ENCODE assay signal across 13 mouse cellular contexts in the genomic region with DNA sequence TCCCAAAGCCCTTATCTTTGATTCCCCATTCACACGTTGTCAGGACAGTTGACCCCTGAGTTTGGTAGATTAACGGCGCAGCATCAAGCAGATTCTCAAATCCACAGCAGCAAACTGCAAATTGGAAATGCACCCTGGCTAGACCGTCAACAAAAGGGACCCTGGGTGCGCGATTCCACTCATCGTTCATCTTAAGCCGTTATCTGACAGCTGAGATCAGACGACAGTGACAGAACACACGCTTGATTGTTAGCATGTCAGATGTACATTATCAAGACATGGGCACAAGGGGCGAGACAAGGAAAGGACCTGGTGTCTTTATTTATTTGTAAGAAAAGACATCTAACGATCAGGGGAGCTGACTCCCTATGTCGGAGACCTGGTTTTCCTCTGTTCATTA. TPM values are rescaled to one million over a fixed set of nuclear protein-coding genes. Genes with fewer than 3 reads are reported as not detected.
DNase-seq lines count a peak whose midpoint lies in the region; ATAC-seq and TF ChIP-seq lines count a peak whose summit lies in the region.
"Had no signal": no experiment of that assay in that cellular context is flagged by ENCODE, and none has a peak within 500 bp of the region (broad histone marks: within the 10 kb centered on the region; RNA-seq: fewer than 3 reads in every experiment).

No protein-coding gene starts in this region.

- intact Hi-C loops in heart, postnatal 25 days (cut with DNase I): no loop called here

- 26% methylated on average over 13 of the region's 13 CpGs for WGBS in heart, embryonic 15.5 days
- 28% methylated on average over 13 of the region's 13 CpGs for WGBS in stomach, embryonic 15.5 days
- WGBS in stomach, postnatal 0 days: 29% methylated on average over 13 of the region's 13 CpGs
- 44% methylated on average over 13 of the region's 13 CpGs for WGBS in hindbrain, embryonic 15.5 days
- WGBS in stomach, embryonic 16.5 days: 26% methylated on average over 13 of the region's 13 CpGs

- no peaks in the 10 kb centered on the region for H3K9me3 ChIP-seq in heart, embryonic 15.5 days (replicated peaks)
- H3K9me3 ChIP-seq in stomach, embryonic 15.5 days: no peaks in the 10 kb centered on the region
- no peaks in the 10 kb centered on the region for H3K9me3 ChIP-seq in stomach, postnatal 0 days (ENCODE audit: control insufficient read depth, low read length)
- H3K9me3 ChIP-seq in hindbrain, embryonic 15.5 days: no peaks in the 10 kb centered on the region
- H3K9me3 ChIP-seq in stomach, embryonic 16.5 days (replicated peaks; ENCODE audit: control insufficient read depth, low read length): no peaks in the 10 kb centered on the region
- H3K9me3 ChIP-seq: limb, embryonic 15.5 days; neural tube, embryonic 12.5 days had no signal

- no peak for DNase-seq in heart, postnatal 25 days (ENCODE audit: low spot score)
- DNase-seq in stomach, postnatal 0 days (ENCODE audit: low spot score): no peak
- DNase-seq in thymus, postnatal 10 days (ENCODE audit: low spot score in 2 of 2): no peak
- DNase-seq: adrenal gland, postnatal 10 days; cerebellum, adult 2 months had no signal

- 0 out of 2 replicates have a peak overlapping the region, but pooled peaks have one; percentile 2 for H3K4me3 ChIP-seq in heart, embryonic 15.5 days
- H3K4me3 ChIP-seq in stomach, embryonic 15.5 days (replicated peaks): no peak overlapping the region
- H3K4me3 ChIP-seq in stomach, postnatal 0 days (ENCODE audit: low read depth, low read length): no peak overlapping the region
- H3K4me3 ChIP-seq in hindbrain, embryonic 15.5 days: peak overlapping the region; percentile 23
- no peak overlapping the region for H3K4me3 ChIP-seq in stomach, embryonic 16.5 days (replicated peaks; ENCODE audit: low read length)
- H3K4me3 ChIP-seq: limb, embryonic 15.5 days; neural tube, embryonic 12.5 days had no signal

- no peak for ATAC-seq in heart, embryonic 15.5 days (replicated peaks; ENCODE audit: insufficient number of reproducible peaks, insufficient read depth, low FRiP score, low read depth)
- ATAC-seq in stomach, embryonic 15.5 days (ENCODE audit: insufficient read depth, low FRiP score, low read depth): no peak
- no peak for ATAC-seq in stomach, postnatal 0 days (ENCODE audit: low FRiP score, low TSS enrichment)
- no peak for ATAC-seq in hindbrain, embryonic 15.5 days (ENCODE audit: low FRiP score, low read depth)
- no peak for ATAC-seq in stomach, embryonic 16.5 days (ENCODE audit: insufficient read depth, low FRiP score)
- no peak for ATAC-seq in granulocyte monocyte progenitor cell, adult 5-6 weeks (replicated peaks; ENCODE audit: poor library complexity, severe bottlenecking)

- no peaks in the 10 kb centered on the region for H3K4me1 ChIP-seq in heart, embryonic 15.5 days (replicated peaks)
- no peaks in the 10 kb centered on the region for H3K4me1 ChIP-seq in stomach, embryonic 15.5 days
- no peaks in the 10 kb centered on the region for H3K4me1 ChIP-seq in stomach, postnatal 0 days (replicated peaks; ENCODE audit: control insufficient read depth, insufficient read depth)
- H3K4me1 ChIP-seq in hindbrain, embryonic 15.5 days (replicated peaks): no peaks in the 10 kb centered on the region
- H3K4me1 ChIP-seq in stomach, embryonic 16.5 days (ENCODE audit: control insufficient read depth, insufficient read depth, low read length): no peaks in the 10 kb centered on the region
- H3K4me1 ChIP-seq: limb, embryonic 15.5 days; neural tube, embryonic 12.5 days had no signal

- H3K27me3 ChIP-seq in heart, embryonic 15.5 days: no peaks in the 10 kb centered on the region
- no peaks in the 10 kb centered on the region for H3K27me3 ChIP-seq in stomach, embryonic 15.5 days (replicated peaks)
- no peaks in the 10 kb centered on the region for H3K27me3 ChIP-seq in stomach, postnatal 0 days (ENCODE audit: control insufficient read depth, insufficient read depth, low read length)
- no peaks in the 10 kb centered on the region for H3K27me3 ChIP-seq in hindbrain, embryonic 15.5 days
- no peaks in the 10 kb centered on the region for H3K27me3 ChIP-seq in stomach, embryonic 16.5 days (ENCODE audit: control insufficient read depth, insufficient read depth, low read length)
- H3K27me3 ChIP-seq: limb, embryonic 15.5 days; neural tube, embryonic 12.5 days had no signal

- no peak overlapping the region for H3K9ac ChIP-seq in heart, embryonic 15.5 days
- no peak overlapping the region for H3K9ac ChIP-seq in stomach, embryonic 15.5 days
- no peak overlapping the region for H3K9ac ChIP-seq in stomach, postnatal 0 days (ENCODE audit: low read length)
- no peak overlapping the region for H3K9ac ChIP-seq in hindbrain, embryonic 15.5 days
- H3K9ac ChIP-seq in stomach, embryonic 16.5 days (ENCODE audit: low read length): no peak overlapping the region
- H3K9ac ChIP-seq: limb, embryonic 15.5 days; neural tube, embryonic 12.5 days had no signal

- no peaks in the 10 kb centered on the region for H3K36me3 ChIP-seq in heart, embryonic 15.5 days
- no peaks in the 10 kb centered on the region for H3K36me3 ChIP-seq in stomach, embryonic 15.5 days
- H3K36me3 ChIP-seq in stomach, postnatal 0 days (ENCODE audit: control insufficient read depth, insufficient read depth, low read length): no peaks in the 10 kb centered on the region
- H3K36me3 ChIP-seq in hindbrain, embryonic 15.5 days: no peaks in the 10 kb centered on the region
- H3K36me3 ChIP-seq in stomach, embryonic 16.5 days (ENCODE audit: control insufficient read depth, insufficient read depth, low read length): no peaks in the 10 kb centered on the region
- H3K36me3 ChIP-seq: limb, embryonic 15.5 days; neural tube, embryonic 12.5 days had no signal

- no peak for TF ChIP-seq CTCF in stomach, postnatal 0 days (IDR thresholded peaks at IDR 0.05; ENCODE audit: low read depth)

- peak overlapping the region; percentile 38 for H3K4me2 ChIP-seq in heart, embryonic 15.5 days
- 0 out of 2 replicates have a peak overlapping the region, but pooled peaks have one; percentile 14 for H3K4me2 ChIP-seq in stomach, embryonic 15.5 days
- no peak overlapping the region for H3K4me2 ChIP-seq in stomach, postnatal 0 days (replicated peaks; ENCODE audit: low read depth)
- peak overlapping the region; percentile 43 for H3K4me2 ChIP-seq in hindbrain, embryonic 15.5 days
- H3K4me2 ChIP-seq in stomach, embryonic 16.5 days (ENCODE audit: low read depth, low read length): peak overlapping the region; percentile 21; the same call in 1 of the 2 replicates
- H3K4me2 ChIP-seq: limb, embryonic 15.5 days; neural tube, embryonic 12.5 days had no signal

- H3K27ac ChIP-seq in heart, embryonic 15.5 days: no peak overlapping the region
- H3K27ac ChIP-seq in stomach, embryonic 15.5 days: no peak overlapping the region
- H3K27ac ChIP-seq in stomach, postnatal 0 days (replicated peaks): no peak overlapping the region
- H3K27ac ChIP-seq in hindbrain, embryonic 15.5 days (replicated peaks): no peak overlapping the region
- no peak overlapping the region for H3K27ac ChIP-seq in stomach, embryonic 16.5 days (ENCODE audit: low read length)
- H3K27ac ChIP-seq: limb, embryonic 15.5 days; macrophage; neural tube, embryonic 12.5 days had no signal

- TF ChIP-seq EP300 in stomach, postnatal 0 days (optimal IDR thresholded peaks at IDR 0.05): no peak

RNA-seq across cellular contexts. Expression of gene Epha3, which starts 39.5 kb away (rescaled TPM):
- 7.8 and 12.4 TPM in 2 replicates for polyA plus RNA-seq in heart, embryonic 15.5 days (2015; fragmentation: Nextera tagmentation; extraction: Ambion mirVana)
- total RNA-seq in heart, postnatal 25 days (2021): under 1 TPM; 0.50 to 0.78 TPM
- polyA plus RNA-seq in stomach, embryonic 15.5 days (2015; fragmentation: Nextera tagmentation; extraction: Ambion mirVana): 14.8 and 16.7 TPM in 2 replicates
- 5.9 and 6.4 TPM in 2 replicates for polyA plus RNA-seq in stomach, postnatal 0 days (2015; fragmentation: Nextera tagmentation; extraction: Ambion mirVana)
- 19.7 and 26.0 TPM in 2 replicates for polyA plus RNA-seq in hindbrain, embryonic 15.5 days (2015; fragmentation: Nextera tagmentation; extraction: Ambion mirVana)
- polyA plus RNA-seq in stomach, embryonic 16.5 days (2015; fragmentation: Nextera tagmentation; extraction: Ambion mirVana): 14.4 and 16.0 TPM in 2 replicates
- total RNA-seq in granulocyte monocyte progenitor cell, adult 5-6 weeks (2014; fragmentation: Nextera tagmentation): not detected in 2 replicates
- total RNA-seq in granulocyte monocyte progenitor cell, adult 5-6 weeks (2017): not detected in 2 replicates
- polyA plus RNA-seq: macrophage had no signal

Comparison
In these comparisons a context has a peak if more than half of its experiments do, and no peak if none do; other contexts are left out.
1. H3K4me3 ChIP-seq: peak in heart, embryonic 15.5 days (single experiment) and hindbrain, embryonic 15.5 days (single experiment); none in stomach, embryonic 15.5 days (single experiment), stomach, postnatal 0 days (single experiment) and stomach, embryonic 16.5 days (single experiment).